Mouse (Mus musculus) intestine, embryonic 14.5 days (tissue): ENCODE measurements around the gene Psen1. TPM values are rescaled to one million over a fixed set of nuclear protein-coding genes. Genes with fewer than 3 reads are reported as not detected.

Experiments
- ATAC-seq: fragments of 200-750 bp; cut with Nextera tagmentation; replicated peaks from 2 replicates; pipeline ENCODE4 v1.8.0; 2017; ENCODE audit warnings: low read depth, moderate number of reproducible peaks, moderate TSS enrichment, moderate library complexity; ENCODE audit not compliant: low FRiP score, low TSS enrichment
- DNase-seq: peaks from one replicate; pipeline ENCODE4 v3.0.0-alpha.2; 2018; ENCODE audit warnings: low spot score
- H3K27ac ChIP-seq: fragments of 300-500 bp; sonication (generic); 2 replicates; pipeline ENCODE4 v1.5.1; 2014; ENCODE audit warnings: low read depth, mild to moderate bottlenecking, control low read depth
- H3K27me3 ChIP-seq: fragments of 300-500 bp; sonication (generic); replicated peaks from 2 replicates; pipeline ENCODE4 v1.6.1; 2014; ENCODE audit warnings: low read length, control low read depth; ENCODE audit not compliant: control insufficient read depth, insufficient read depth
- H3K36me3 ChIP-seq: fragments of 300-500 bp; sonication (generic); 2 replicates; pipeline ENCODE4 v1.6.1; 2014; ENCODE audit warnings: low read length, control low read depth; ENCODE audit not compliant: control insufficient read depth, insufficient read depth
- H3K4me1 ChIP-seq: fragments of 300-500 bp; sonication (generic); replicated peaks from 2 replicates; pipeline ENCODE4 v1.6.1; 2014; ENCODE audit warnings: low read length, control low read depth, mixed read lengths; ENCODE audit not compliant: control insufficient read depth, insufficient read depth
- H3K4me2 ChIP-seq: fragments of 300-500 bp; sonication (generic); 2 replicates; pipeline ENCODE4 v1.6.1; 2014; ENCODE audit warnings: low read length
- H3K4me3 ChIP-seq: fragments of 300-500 bp; sonication (generic); 2 replicates; pipeline ENCODE4 v1.5.1; 2014; ENCODE audit warnings: low read depth, low read length, control low read depth, mixed read lengths
- H3K9ac ChIP-seq: fragments of 300-500 bp; sonication (generic); 2 replicates; pipeline ENCODE4 v1.6.1; 2014; ENCODE audit warnings: mild to moderate bottlenecking, low read length
- H3K9me3 ChIP-seq: fragments of 300-500 bp; sonication (generic); 2 replicates; pipeline ENCODE4 v1.6.1; 2016; ENCODE audit warnings: low read length, control low read depth; ENCODE audit not compliant: control insufficient read depth
- WGBS: fragments of 180-500 bp; shearing (Covaris S2); extraction: QIAGEN DNeasy Blood & Tissue Kit; methylation state at CpG from one replicate; pipeline ENCODE4 v1.1.7; 2014; 5-methylcytosine and 5-hydroxymethylcytosine counted together
- polyA plus RNA-seq: library from polyadenylated mRNA; unstranded; fragments of >200 nt; fragmentation: Nextera tagmentation; extraction: Ambion mirVana; gene quantifications from 2 replicates; pipeline ENCODE4 v1.2.1, GENCODE M21; 2014

Psen1 gene
- polyA plus RNA-seq, 1 experiment from 2014 or later: 87.6 TPM

- Histone ChIP-seq H3K4me1 (peaks cover 17% of the 10 kb centered on the region), H3K27me3 (no peaks in the 10 kb centered on the region), H3K9ac (no peak overlapping the region), H3K9me3 (no peaks in the 10 kb centered on the region), H3K4me3 (no peak overlapping the region; the same call in 1 of the 2 replicates), H3K27ac (no peak overlapping the region), H3K4me2 (peak overlapping the region; percentile 43), H3K36me3 (no peaks in the 10 kb centered on the region)
- WGBS: 8% methylated on average over 25 of the region's 25 CpGs
- DNase-seq (peak; percentile 92), ATAC-seq (peak; percentile 45; the same call in 1 of the 2 replicates)
Observed at GRCm38 (mm10) chr12:83770418-83771256, 82.7 kb downstream of the Psen1 start.

- Histone ChIP-seq H3K4me2 (no peak overlapping the region), H3K9ac (no peak overlapping the region), H3K4me1 (peaks cover 3% of the 10 kb centered on the region; the same call in 1 of the 2 replicates), H3K27ac (no peak overlapping the region), H3K27me3 (no peaks in the 10 kb centered on the region), H3K36me3 (no peaks in the 10 kb centered on the region), H3K4me3 (no peak overlapping the region), H3K9me3 (no peaks in the 10 kb centered on the region)
- DNase-seq (no peak), ATAC-seq (no peak)
- 82% methylated on average over 12 of the region's 12 CpGs for WGBS
Observed at GRCm38 (mm10) chr12:83775621-83776020, 87.7 kb downstream of the Psen1 start.

- H3K27me3 ChIP-seq: no peaks in the 10 kb centered on the region
- ATAC-seq (no peak), DNase-seq (no peak)
- no peak overlapping the region for H3K4me3 ChIP-seq
- no peaks in the 10 kb centered on the region for H3K9me3 ChIP-seq
- no peak overlapping the region for H3K27ac ChIP-seq
- no peaks in the 10 kb centered on the region for H3K36me3 ChIP-seq
- H3K4me2 ChIP-seq: no peak overlapping the region
- 89% methylated on average over 7 of the region's 7 CpGs for WGBS
- H3K9ac ChIP-seq: no peak overlapping the region
- H3K4me1 ChIP-seq: no peaks in the 10 kb centered on the region
Observed at GRCm38 (mm10) chr12:83776766-83777165, 88.8 kb downstream of the Psen1 start.

GRCm38 (mm10) chr12:83780181-83780580 lies 92.2 kb downstream of the Psen1 start:
- no peak overlapping the region for H3K4me3 ChIP-seq
- no peaks in the 10 kb centered on the region for H3K36me3 ChIP-seq
- no peak overlapping the region for H3K27ac ChIP-seq
- no peaks in the 10 kb centered on the region for H3K4me1 ChIP-seq
- no peak for ATAC-seq
- no peaks in the 10 kb centered on the region for H3K9me3 ChIP-seq
- no peaks in the 10 kb centered on the region for H3K27me3 ChIP-seq
- DNase-seq: no peak
- H3K9ac ChIP-seq: no peak overlapping the region
- H3K4me2 ChIP-seq: no peak overlapping the region
- 87% methylated on average over 3 of the region's 3 CpGs for WGBS

GRCm38 (mm10) chr12:83781204-83781603 lies 93.3 kb downstream of the Psen1 start:
- Histone ChIP-seq H3K4me1 (no peaks in the 10 kb centered on the region), H3K9ac (no peak overlapping the region), H3K9me3 (no peaks in the 10 kb centered on the region), H3K36me3 (no peaks in the 10 kb centered on the region), H3K27ac (no peak overlapping the region), H3K27me3 (no peaks in the 10 kb centered on the region), H3K4me2 (no peak overlapping the region), H3K4me3 (no peak overlapping the region)
- no peak for DNase-seq
- WGBS: 53% methylated on average over 7 of the region's 7 CpGs
- no peak for ATAC-seq

GRCm38 (mm10) chr12:83781640-83782278 lies 93.8 kb downstream of the Psen1 start:
- DNase-seq: no peak
- H3K4me3 ChIP-seq: no peak overlapping the region
- no peaks in the 10 kb centered on the region for H3K27me3 ChIP-seq
- H3K27ac ChIP-seq: no peak overlapping the region
- WGBS: 77% methylated on average over 23 of the region's 23 CpGs
- no peaks in the 10 kb centered on the region for H3K9me3 ChIP-seq
- no peak overlapping the region for H3K4me2 ChIP-seq
- no peak for ATAC-seq
- H3K9ac ChIP-seq: no peak overlapping the region
- H3K4me1 ChIP-seq: no peaks in the 10 kb centered on the region
- no peaks in the 10 kb centered on the region for H3K36me3 ChIP-seq

GRCm38 (mm10) chr12:83782669-83783068 lies 94.7 kb downstream of the Psen1 start:
- 84% methylated on average over 10 of the region's 10 CpGs for WGBS
- H3K36me3 ChIP-seq: no peaks in the 10 kb centered on the region
- no peaks in the 10 kb centered on the region for H3K27me3 ChIP-seq
- H3K4me1 ChIP-seq: no peaks in the 10 kb centered on the region
- H3K4me3 ChIP-seq: no peak overlapping the region
- H3K9me3 ChIP-seq: no peaks in the 10 kb centered on the region
- no peak overlapping the region for H3K4me2 ChIP-seq
- no peak overlapping the region for H3K27ac ChIP-seq
- DNase-seq (no peak), ATAC-seq (no peak)
- H3K9ac ChIP-seq: no peak overlapping the region
